Mouse (Mus musculus): ENCODE results near the gene Chic2. TPM values are rescaled to one million over a fixed set of nuclear protein-coding genes. Genes with fewer than 3 reads are reported as not detected.

Gene Chic2
- polyA plus RNA-seq, 1 experiment from 2014 or later: 43.2 TPM

GRCm38 (mm10) chr5:75071951-75072350 is 27.4 kb upstream of the Chic2 start:
- WGBS: 7% methylated on average over 10 of the region's 10 CpGs
- no peak overlapping the region for H3K27ac ChIP-seq (replicated peaks)
- TF ChIP-seq EP300 (optimal IDR thresholded peaks at IDR 0.05) (no peak), CTCF (IDR thresholded peaks at IDR 0.05; ENCODE audit: low read depth) (no peak)

GRCm38 (mm10) chr5:75070656-75071375 is 26.2 kb upstream of the Chic2 start:
- DNase-seq (ENCODE audit: low spot score) (no peak), ATAC-seq (ENCODE audit: low FRiP score, low TSS enrichment) (no peak)
- no peaks in the 10 kb centered on the region for H3K9me3 ChIP-seq (ENCODE audit: control insufficient read depth, low read length)
- WGBS: 13% methylated on average over 23 of the region's 23 CpGs
- no peak overlapping the region for H3K4me2 ChIP-seq (replicated peaks; ENCODE audit: low read depth)
- H3K9ac ChIP-seq (ENCODE audit: low read length): no peak overlapping the region
- H3K36me3 ChIP-seq (ENCODE audit: control insufficient read depth, insufficient read depth, low read length): no peaks in the 10 kb centered on the region
- no peak overlapping the region for H3K27ac ChIP-seq (replicated peaks)
- peak overlapping the region; percentile 8; the same call in 1 of the 2 replicates for H3K4me3 ChIP-seq (ENCODE audit: low read depth, low read length)
- peaks cover 28% of the 10 kb centered on the region for H3K27me3 ChIP-seq (ENCODE audit: control insufficient read depth, insufficient read depth, low read length)
- H3K4me1 ChIP-seq (replicated peaks; ENCODE audit: control insufficient read depth, insufficient read depth): no peaks in the 10 kb centered on the region
- TF ChIP-seq CTCF (IDR thresholded peaks at IDR 0.05; ENCODE audit: low read depth): no peak
- TF ChIP-seq EP300 (optimal IDR thresholded peaks at IDR 0.05): no peak

More at GRCm38 (mm10) chr5:75071951-75072350, 27.4 kb upstream of the Chic2 start:
- Histone ChIP-seq H3K9ac (ENCODE audit: low read length) (no peak overlapping the region), H3K27me3 (ENCODE audit: control insufficient read depth, insufficient read depth, low read length) (peaks cover 37% of the 10 kb centered on the region), H3K4me1 (replicated peaks; ENCODE audit: control insufficient read depth, insufficient read depth) (no peaks in the 10 kb centered on the region), H3K4me3 (ENCODE audit: low read depth, low read length) (no peak overlapping the region), H3K36me3 (ENCODE audit: control insufficient read depth, insufficient read depth, low read length) (no peaks in the 10 kb centered on the region), H3K4me2 (replicated peaks; ENCODE audit: low read depth) (no peak overlapping the region), H3K9me3 (ENCODE audit: control insufficient read depth, low read length) (no peaks in the 10 kb centered on the region)
- no peak for ATAC-seq (ENCODE audit: low FRiP score, low TSS enrichment)
- no peak for DNase-seq (ENCODE audit: low spot score)

- Histone ChIP-seq H3K4me2 (replicated peaks; ENCODE audit: low read depth) (no peak overlapping the region), H3K27ac (replicated peaks) (no peak overlapping the region), H3K4me1 (replicated peaks; ENCODE audit: control insufficient read depth, insufficient read depth) (no peaks in the 10 kb centered on the region), H3K9ac (ENCODE audit: low read length) (no peak overlapping the region), H3K4me3 (ENCODE audit: low read depth, low read length) (no peak overlapping the region), H3K36me3 (ENCODE audit: control insufficient read depth, insufficient read depth, low read length) (no peaks in the 10 kb centered on the region), H3K9me3 (ENCODE audit: control insufficient read depth, low read length) (no peaks in the 10 kb centered on the region), H3K27me3 (ENCODE audit: control insufficient read depth, insufficient read depth, low read length) (peaks cover 26% of the 10 kb centered on the region)
- DNase-seq (ENCODE audit: low spot score): no peak
- TF ChIP-seq EP300 (optimal IDR thresholded peaks at IDR 0.05): no peak
- no peak for TF ChIP-seq CTCF (IDR thresholded peaks at IDR 0.05; ENCODE audit: low read depth)
- ATAC-seq (ENCODE audit: low FRiP score, low TSS enrichment): no peak
- WGBS: 19% methylated on average over 12 of the region's 13 CpGs
Observed at GRCm38 (mm10) chr5:75070132-75070531, 25.6 kb upstream of the Chic2 start.

- Histone ChIP-seq H3K27me3 (ENCODE audit: control insufficient read depth, insufficient read depth, low read length) (peaks cover 10% of the 10 kb centered on the region; the same call in 1 of the 2 replicates), H3K4me1 (replicated peaks; ENCODE audit: control insufficient read depth, insufficient read depth) (no peaks in the 10 kb centered on the region), H3K36me3 (ENCODE audit: control insufficient read depth, insufficient read depth, low read length) (no peaks in the 10 kb centered on the region), H3K9ac (ENCODE audit: low read length) (no peak overlapping the region), H3K27ac (replicated peaks) (no peak overlapping the region), H3K4me2 (replicated peaks; ENCODE audit: low read depth) (peak overlapping the region; percentile 70), H3K4me3 (ENCODE audit: low read depth, low read length) (peak overlapping the region; percentile 44), H3K9me3 (ENCODE audit: control insufficient read depth, low read length) (no peaks in the 10 kb centered on the region)
- DNase-seq (ENCODE audit: low spot score) (peak; percentile 67), ATAC-seq (ENCODE audit: low FRiP score, low TSS enrichment) (peak; percentile 40)
- WGBS: 2% methylated on average over 30 of the region's 30 CpGs
- TF ChIP-seq EP300 (optimal IDR thresholded peaks at IDR 0.05): no peak
- TF ChIP-seq CTCF (IDR thresholded peaks at IDR 0.05; ENCODE audit: low read depth): no peak
Observed at GRCm38 (mm10) chr5:75067125-75067756, 22.7 kb upstream of the Chic2 start.

GRCm38 (mm10) chr5:75066715-75067114 is 22.1 kb upstream of the Chic2 start:
- WGBS: 5% methylated on average over 9 of the region's 10 CpGs
- no peak overlapping the region for H3K9ac ChIP-seq (ENCODE audit: low read length)

GRCm38 (mm10) chr5:75063177-75063576 is 18.6 kb upstream of the Chic2 start:
- H3K27me3 ChIP-seq (ENCODE audit: control insufficient read depth, insufficient read depth, low read length): peaks cover under 1% of the 10 kb centered on the region; the same call in 1 of the 2 replicates
- DNase-seq (ENCODE audit: low spot score) (no peak), ATAC-seq (ENCODE audit: low FRiP score, low TSS enrichment) (no peak)
- H3K27ac ChIP-seq (replicated peaks): no peak overlapping the region
- no peak overlapping the region for H3K9ac ChIP-seq (ENCODE audit: low read length)
- WGBS: 36% methylated on average over 4 of the region's 4 CpGs
- H3K9me3 ChIP-seq (ENCODE audit: control insufficient read depth, low read length): no peaks in the 10 kb centered on the region
- H3K4me1 ChIP-seq (replicated peaks; ENCODE audit: control insufficient read depth, insufficient read depth): no peaks in the 10 kb centered on the region
- H3K36me3 ChIP-seq (ENCODE audit: control insufficient read depth, insufficient read depth, low read length): no peaks in the 10 kb centered on the region
- no peak overlapping the region for H3K4me3 ChIP-seq (ENCODE audit: low read depth, low read length)
- no peak overlapping the region for H3K4me2 ChIP-seq (replicated peaks; ENCODE audit: low read depth)
- TF ChIP-seq EP300 (optimal IDR thresholded peaks at IDR 0.05) (no peak), CTCF (IDR thresholded peaks at IDR 0.05; ENCODE audit: low read depth) (no peak)

More at GRCm38 (mm10) chr5:75066715-75067114, 22.1 kb upstream of the Chic2 start:
- peaks cover 10% of the 10 kb centered on the region; the same call in 1 of the 2 replicates for H3K27me3 ChIP-seq (ENCODE audit: control insufficient read depth, insufficient read depth, low read length)
- no peak for DNase-seq (ENCODE audit: low spot score)
- H3K27ac ChIP-seq (replicated peaks): no peak overlapping the region
- no peaks in the 10 kb centered on the region for H3K9me3 ChIP-seq (ENCODE audit: control insufficient read depth, low read length)
- H3K4me1 ChIP-seq (replicated peaks; ENCODE audit: control insufficient read depth, insufficient read depth): no peaks in the 10 kb centered on the region
- H3K4me3 ChIP-seq (ENCODE audit: low read depth, low read length): peak overlapping the region; percentile 44
- TF ChIP-seq EP300 (optimal IDR thresholded peaks at IDR 0.05) (no peak), CTCF (IDR thresholded peaks at IDR 0.05; ENCODE audit: low read depth) (no peak)
- no peaks in the 10 kb centered on the region for H3K36me3 ChIP-seq (ENCODE audit: control insufficient read depth, insufficient read depth, low read length)
- peak; percentile 29; the same call in 1 of the 2 replicates for ATAC-seq (ENCODE audit: low FRiP score, low TSS enrichment)
- peak overlapping the region; percentile 70 for H3K4me2 ChIP-seq (replicated peaks; ENCODE audit: low read depth)
